Mouse (Mus musculus): ENCODE data around the gene Olfr1346. TPM values are rescaled to one million over a fixed set of nuclear protein-coding genes. Genes with fewer than 3 reads are reported as not detected.

The Olfr1346 gene
- polyA plus RNA-seq (2015; fragmentation: Nextera tagmentation; extraction: Ambion mirVana) = not detected in 2 replicates

GRCm38 (mm10) chr7:6466951-6467350 lies at the start of gene Olfr1346:
Gene Olfr1346 (plus strand): TSS chr7:6467101.
- DNase-seq (ENCODE audit: low spot score) (no peak), ATAC-seq (no peak)
- Histone ChIP-seq H3K27me3 (replicated peaks; ENCODE audit: insufficient read depth, low read length) (no peaks in the 10 kb centered on the region), H3K4me3 (ENCODE audit: low read depth, low read length) (no peak within 1 kb of the TSS), H3K4me2 (replicated peaks; ENCODE audit: low read depth, low read length) (no peak within 1 kb of the TSS), H3K27ac (ENCODE audit: low read length) (no peak within 1 kb of the TSS), H3K9ac (replicated peaks; ENCODE audit: low read depth) (no peak within 1 kb of the TSS), H3K9me3 (ENCODE audit: low read length) (no peaks in the 10 kb centered on the region), H3K36me3 (ENCODE audit: insufficient read depth, low read length) (no peaks in the 10 kb centered on the region), H3K4me1 (ENCODE audit: insufficient read depth, low read depth, low read length) (no peaks in the 10 kb centered on the region)
- TF ChIP-seq CTCF (IDR thresholded peaks at IDR 0.05) = no peak
- no peak for TF ChIP-seq EP300 (IDR thresholded peaks at IDR 0.05)

- Histone ChIP-seq H3K4me3 (ENCODE audit: low read depth, low read length) (no peak overlapping the region), H3K27ac (ENCODE audit: low read length) (no peak overlapping the region), H3K36me3 (ENCODE audit: insufficient read depth, low read length) (no peaks in the 10 kb centered on the region), H3K9me3 (ENCODE audit: low read length) (no peaks in the 10 kb centered on the region), H3K9ac (replicated peaks; ENCODE audit: low read depth) (no peak overlapping the region), H3K4me1 (ENCODE audit: insufficient read depth, low read depth, low read length) (no peaks in the 10 kb centered on the region), H3K27me3 (replicated peaks; ENCODE audit: insufficient read depth, low read length) (no peaks in the 10 kb centered on the region), H3K4me2 (replicated peaks; ENCODE audit: low read depth, low read length) (no peak overlapping the region)
- ATAC-seq = no peak
- 79% methylated on average over 6 of the region's 6 CpGs for WGBS
- no peak for DNase-seq (ENCODE audit: low spot score)
- TF ChIP-seq CTCF (IDR thresholded peaks at IDR 0.05) = no peak
- TF ChIP-seq EP300 (IDR thresholded peaks at IDR 0.05) = no peak
Observed at GRCm38 (mm10) chr7:6419894-6420293, 47.0 kb upstream of the Olfr1346 start.

- no peaks in the 10 kb centered on the region for H3K27me3 ChIP-seq (replicated peaks; ENCODE audit: insufficient read depth, low read length)
Observed at GRCm38 (mm10) chr7:6429381-6429780, 37.5 kb upstream of the Olfr1346 start.

GRCm38 (mm10) chr7:6430342-6430741 lies 36.6 kb upstream of the Olfr1346 start:
- Histone ChIP-seq H3K9ac (replicated peaks; ENCODE audit: low read depth) (no peak overlapping the region), H3K9me3 (ENCODE audit: low read length) (no peaks in the 10 kb centered on the region), H3K27me3 (replicated peaks; ENCODE audit: insufficient read depth, low read length) (no peaks in the 10 kb centered on the region), H3K4me2 (replicated peaks; ENCODE audit: low read depth, low read length) (no peak overlapping the region), H3K4me3 (ENCODE audit: low read depth, low read length) (no peak overlapping the region), H3K27ac (ENCODE audit: low read length) (no peak overlapping the region), H3K4me1 (ENCODE audit: insufficient read depth, low read depth, low read length) (no peaks in the 10 kb centered on the region), H3K36me3 (ENCODE audit: insufficient read depth, low read length) (no peaks in the 10 kb centered on the region)
- ATAC-seq = no peak
- DNase-seq (ENCODE audit: low spot score) = peak; percentile 6
- 40% methylated on average over 2 of the region's 2 CpGs for WGBS
- TF ChIP-seq EP300 (IDR thresholded peaks at IDR 0.05) = no peak
- peak; percentile 62 for TF ChIP-seq CTCF (IDR thresholded peaks at IDR 0.05)

More at GRCm38 (mm10) chr7:6429381-6429780, 37.5 kb upstream of the Olfr1346 start:
- H3K9me3 ChIP-seq (ENCODE audit: low read length) = no peaks in the 10 kb centered on the region
- ATAC-seq (no peak), DNase-seq (ENCODE audit: low spot score) (no peak)
- no peak overlapping the region for H3K9ac ChIP-seq (replicated peaks; ENCODE audit: low read depth)
- H3K27ac ChIP-seq (ENCODE audit: low read length) = no peak overlapping the region
- 79% methylated on average over 3 of the region's 3 CpGs for WGBS
- no peaks in the 10 kb centered on the region for H3K4me1 ChIP-seq (ENCODE audit: insufficient read depth, low read depth, low read length)
- no peaks in the 10 kb centered on the region for H3K36me3 ChIP-seq (ENCODE audit: insufficient read depth, low read length)
- TF ChIP-seq EP300 (IDR thresholded peaks at IDR 0.05) = no peak
- 0 out of 2 replicates have a peak, but pooled peaks have one; percentile 13 for TF ChIP-seq CTCF (IDR thresholded peaks at IDR 0.05)
- H3K4me3 ChIP-seq (ENCODE audit: low read depth, low read length) = no peak overlapping the region
- no peak overlapping the region for H3K4me2 ChIP-seq (replicated peaks; ENCODE audit: low read depth, low read length)

GRCm38 (mm10) chr7:6438388-6438787 lies 28.5 kb upstream of the Olfr1346 start, which contains the start of gene Olfr1344:
Gene Olfr1344 (plus strand): TSS chr7:6438688.
- H3K9me3 ChIP-seq (ENCODE audit: low read length) = no peaks in the 10 kb centered on the region
- no peaks in the 10 kb centered on the region for H3K36me3 ChIP-seq (ENCODE audit: insufficient read depth, low read length)
- no peak for ATAC-seq
- TF ChIP-seq EP300 (IDR thresholded peaks at IDR 0.05) (no peak), CTCF (IDR thresholded peaks at IDR 0.05) (no peak)
- H3K27ac ChIP-seq (ENCODE audit: low read length) = no peak within 1 kb of the TSS
- WGBS = 64% methylated on average over 3 of the region's 3 CpGs
- no peaks in the 10 kb centered on the region for H3K27me3 ChIP-seq (replicated peaks; ENCODE audit: insufficient read depth, low read length)
- H3K4me3 ChIP-seq (ENCODE audit: low read depth, low read length) = no peak within 1 kb of the TSS
- H3K9ac ChIP-seq (replicated peaks; ENCODE audit: low read depth) = no peak within 1 kb of the TSS
- no peak for DNase-seq (ENCODE audit: low spot score)
- H3K4me2 ChIP-seq (replicated peaks; ENCODE audit: low read depth, low read length) = no peak within 1 kb of the TSS
- H3K4me1 ChIP-seq (ENCODE audit: insufficient read depth, low read depth, low read length) = no peaks in the 10 kb centered on the region

GRCm38 (mm10) chr7:6441173-6441572 lies 25.7 kb upstream of the Olfr1346 start:
- no peak overlapping the region for H3K4me2 ChIP-seq (replicated peaks; ENCODE audit: low read depth, low read length)
- DNase-seq (ENCODE audit: low spot score) (no peak), ATAC-seq (no peak)
- no peaks in the 10 kb centered on the region for H3K27me3 ChIP-seq (replicated peaks; ENCODE audit: insufficient read depth, low read length)
- no peak overlapping the region for H3K9ac ChIP-seq (replicated peaks; ENCODE audit: low read depth)
- no peaks in the 10 kb centered on the region for H3K4me1 ChIP-seq (ENCODE audit: insufficient read depth, low read depth, low read length)
- H3K36me3 ChIP-seq (ENCODE audit: insufficient read depth, low read length) = no peaks in the 10 kb centered on the region
- 58% methylated on average over 2 of the region's 2 CpGs for WGBS
- no peak for TF ChIP-seq CTCF (IDR thresholded peaks at IDR 0.05)
- TF ChIP-seq EP300 (IDR thresholded peaks at IDR 0.05) = no peak
- H3K9me3 ChIP-seq (ENCODE audit: low read length) = no peaks in the 10 kb centered on the region
- no peak overlapping the region for H3K4me3 ChIP-seq (ENCODE audit: low read depth, low read length)
- H3K27ac ChIP-seq (ENCODE audit: low read length) = no peak overlapping the region

- H3K4me2 ChIP-seq (replicated peaks; ENCODE audit: low read depth, low read length) = no peak overlapping the region
- no peaks in the 10 kb centered on the region for H3K9me3 ChIP-seq (ENCODE audit: low read length)
- no peaks in the 10 kb centered on the region for H3K27me3 ChIP-seq (replicated peaks; ENCODE audit: insufficient read depth, low read length)
- H3K9ac ChIP-seq (replicated peaks; ENCODE audit: low read depth) = no peak overlapping the region
- no peak overlapping the region for H3K27ac ChIP-seq (ENCODE audit: low read length)
- ATAC-seq (no peak), DNase-seq (ENCODE audit: low spot score) (no peak)
- TF ChIP-seq CTCF (IDR thresholded peaks at IDR 0.05) = no peak
- TF ChIP-seq EP300 (IDR thresholded peaks at IDR 0.05) = no peak
- H3K4me1 ChIP-seq (ENCODE audit: insufficient read depth, low read depth, low read length) = no peaks in the 10 kb centered on the region
- 82% methylated on average over 5 of the region's 5 CpGs for WGBS
- H3K36me3 ChIP-seq (ENCODE audit: insufficient read depth, low read length) = no peaks in the 10 kb centered on the region
- H3K4me3 ChIP-seq (ENCODE audit: low read depth, low read length) = no peak overlapping the region
Observed at GRCm38 (mm10) chr7:6447771-6448170, 19.1 kb upstream of the Olfr1346 start.
